Mouse (Mus musculus) kidney, adult 11 months (tissue): ENCODE results near the gene Ptpru.
"Not testable (repeated sequence)": the region's sequence is repeated elsewhere in the genome, so short reads cannot be mapped to it uniquely, and the experiment has no call there.

Experiments used
- DNase-seq: peaks from one replicate; pipeline ENCODE4 v3.0.0; 2022

The Ptpru gene

GRCm38 (mm10) chr4:131833971-131834609 is 4.0 kb downstream of the Ptpru start:
- DNase-seq = peak; percentile 21

GRCm38 (mm10) chr4:131832759-131833407 is 5.2 kb downstream of the Ptpru start:
- no peak for DNase-seq

GRCm38 (mm10) chr4:131831546-131832045 is 6.5 kb downstream of the Ptpru start:
- no peak for DNase-seq

GRCm38 (mm10) chr4:131829123-131829522 is 9.0 kb downstream of the Ptpru start:
- DNase-seq = no peak

GRCm38 (mm10) chr4:131826905-131827304 is 11.2 kb downstream of the Ptpru start:
- DNase-seq = peak; percentile 41

- no peak for DNase-seq
Observed at GRCm38 (mm10) chr4:131825830-131826229, 12.3 kb downstream of the Ptpru start.

- no peak for DNase-seq
Observed at GRCm38 (mm10) chr4:131824939-131825338, 13.1 kb downstream of the Ptpru start.

GRCm38 (mm10) chr4:131822583-131822982 is 15.5 kb downstream of the Ptpru start:
- DNase-seq = no peak

- no peak for DNase-seq
Observed at GRCm38 (mm10) chr4:131821161-131821731, 16.8 kb downstream of the Ptpru start.

GRCm38 (mm10) chr4:131818926-131819325 is 19.2 kb downstream of the Ptpru start:
- no peak for DNase-seq

GRCm38 (mm10) chr4:131815774-131816173 is 22.3 kb downstream of the Ptpru start:
- DNase-seq = no peak

GRCm38 (mm10) chr4:131814869-131815268 is 23.2 kb downstream of the Ptpru start:
- DNase-seq = peak; percentile 22

GRCm38 (mm10) chr4:131813798-131814197 is 24.3 kb downstream of the Ptpru start:
- DNase-seq = no peak

- no peak for DNase-seq
Observed at GRCm38 (mm10) chr4:131812458-131812857, 25.6 kb downstream of the Ptpru start.

- no peak for DNase-seq
Observed at GRCm38 (mm10) chr4:131805255-131805654, 32.8 kb downstream of the Ptpru start.

- not testable (repeated sequence) for DNase-seq
Observed at GRCm38 (mm10) chr4:131804732-131805131, 33.4 kb downstream of the Ptpru start.

GRCm38 (mm10) chr4:131803846-131804245 is 34.2 kb downstream of the Ptpru start:
- DNase-seq = no peak

- DNase-seq = no peak
Observed at GRCm38 (mm10) chr4:131798968-131799367, 39.1 kb downstream of the Ptpru start.

- DNase-seq = no peak
Observed at GRCm38 (mm10) chr4:131797920-131798319, 40.2 kb downstream of the Ptpru start.

- no peak for DNase-seq
Observed at GRCm38 (mm10) chr4:131797483-131797882, 40.6 kb downstream of the Ptpru start.

- DNase-seq = no peak
Observed at GRCm38 (mm10) chr4:131796312-131797080, 41.6 kb downstream of the Ptpru start.

GRCm38 (mm10) chr4:131786800-131787199 is 51.3 kb downstream of the Ptpru start:
- DNase-seq = peak; percentile 20

- DNase-seq = no peak
Observed at GRCm38 (mm10) chr4:131784034-131784433, 54.1 kb downstream of the Ptpru start.
